Mouse (Mus musculus) intestine, postnatal 0 days (tissue): ENCODE data around the gene Spire2. TPM values are rescaled to one million over a fixed set of nuclear protein-coding genes. Genes with fewer than 3 reads are reported as not detected.

ENCODE experiments used
- ATAC-seq: fragments of 200-750 bp; cut with Nextera tagmentation; 2 replicates; pipeline ENCODE4 v1.8.0; 2017; ENCODE audit warnings: mild to moderate bottlenecking, moderate TSS enrichment, moderate library complexity
- H3K27ac ChIP-seq: fragments of 300-500 bp; sonication (generic); 2 replicates; pipeline ENCODE4 v1.5.1; 2014; ENCODE audit warnings: mild to moderate bottlenecking, low read depth, low read length, moderate library complexity
- H3K27me3 ChIP-seq: fragments of 300-500 bp; sonication (generic); replicated peaks from 2 replicates; pipeline ENCODE4 v1.6.1; 2014; ENCODE audit warnings: low read length, mixed read lengths; ENCODE audit not compliant: control insufficient read depth, insufficient read depth
- H3K36me3 ChIP-seq: fragments of 300-500 bp; sonication (generic); 2 replicates; pipeline ENCODE4 v1.6.1; 2014; ENCODE audit warnings: mild to moderate bottlenecking, moderate library complexity; ENCODE audit not compliant: control insufficient read depth, insufficient read depth
- H3K4me1 ChIP-seq: fragments of 300-500 bp; sonication (generic); replicated peaks from 2 replicates; pipeline ENCODE4 v1.6.1; 2014; ENCODE audit warnings: antibody characterized with exemption, low read length, mixed read lengths; ENCODE audit not compliant: control insufficient read depth, insufficient read depth
- H3K4me2 ChIP-seq: fragments of 300-500 bp; sonication (generic); replicated peaks from 2 replicates; pipeline ENCODE4 v1.6.1; 2014; ENCODE audit warnings: low read depth, mild to moderate bottlenecking, moderate library complexity
- H3K4me3 ChIP-seq: fragments of 300-500 bp; sonication (generic); 2 replicates; pipeline ENCODE4 v1.5.1; 2014; ENCODE audit warnings: low read depth, low read length
- H3K9ac ChIP-seq: fragments of 300-500 bp; sonication (generic); 2 replicates; pipeline ENCODE4 v1.6.1; 2014; ENCODE audit warnings: mild to moderate bottlenecking, low read depth, low read length
- H3K9me3 ChIP-seq: fragments of 300-500 bp; sonication (generic); 2 replicates; pipeline ENCODE4 v1.6.1; 2016; ENCODE audit warnings: mixed run types; ENCODE audit not compliant: control insufficient read depth
- CTCF ChIP-seq: sonication (generic); IDR thresholded peaks from 2 replicates; pipeline ENCODE4 v1.5.1; 2016; ENCODE audit warnings: low read depth, mild to moderate bottlenecking, control low read depth, antibody characterized with exemption, moderate library complexity
- WGBS: fragments of 180-500 bp; shearing (Covaris S2); extraction: QIAGEN DNeasy Blood & Tissue Kit; methylation state at CpG from one replicate; pipeline ENCODE4 v1.1.7; 2014; 5-methylcytosine and 5-hydroxymethylcytosine counted together
- polyA plus RNA-seq: library from polyadenylated mRNA; unstranded; fragments of >200 nt; fragmentation: Nextera tagmentation; extraction: Ambion mirVana; gene quantifications from 2 replicates; pipeline ENCODE4 v1.2.1, GENCODE M21; 2015

Gene Spire2
- polyA plus RNA-seq, 1 experiment from 2014 or later = 2.5 TPM

GRCm38 (mm10) chr8:123408586-123409544 is 76.4 kb downstream of the Spire2 start:
- H3K27me3 ChIP-seq = peaks cover 47% of the 10 kb centered on the region
- no peaks in the 10 kb centered on the region for H3K9me3 ChIP-seq
- no peak overlapping the region for H3K9ac ChIP-seq
- H3K4me3 ChIP-seq = no peak overlapping the region
- WGBS = 69% methylated on average over 9 of the region's 9 CpGs
- H3K27ac ChIP-seq = no peak overlapping the region
- H3K4me2 ChIP-seq = no peak overlapping the region
- no peaks in the 10 kb centered on the region; the same call in 1 of the 2 replicates for H3K36me3 ChIP-seq
- no peak for TF ChIP-seq CTCF
- no peaks in the 10 kb centered on the region for H3K4me1 ChIP-seq
- no peak for ATAC-seq

GRCm38 (mm10) chr8:123410049-123410587 is 77.6 kb downstream of the Spire2 start:
- Histone ChIP-seq H3K27me3 (peaks cover 47% of the 10 kb centered on the region), H3K9me3 (no peaks in the 10 kb centered on the region), H3K9ac (no peak overlapping the region), H3K4me3 (no peak overlapping the region), H3K4me1 (no peaks in the 10 kb centered on the region), H3K4me2 (no peak overlapping the region), H3K36me3 (no peaks in the 10 kb centered on the region), H3K27ac (no peak overlapping the region)
- no peak for ATAC-seq
- WGBS = 72% methylated on average over 8 of the region's 8 CpGs
- TF ChIP-seq CTCF = no peak

GRCm38 (mm10) chr8:123410788-123411187 is 78.3 kb downstream of the Spire2 start:
- H3K9me3 ChIP-seq = no peaks in the 10 kb centered on the region
- H3K4me2 ChIP-seq = no peak overlapping the region
- H3K36me3 ChIP-seq = no peaks in the 10 kb centered on the region
- H3K4me3 ChIP-seq = 0 out of 2 replicates have a peak overlapping the region, but pooled peaks have one; percentile 23
- no peak overlapping the region for H3K9ac ChIP-seq
- no peak overlapping the region for H3K27ac ChIP-seq
- no peak for TF ChIP-seq CTCF
- 15% methylated on average over 11 of the region's 11 CpGs for WGBS
- no peak for ATAC-seq
- no peaks in the 10 kb centered on the region for H3K4me1 ChIP-seq
- peaks cover 47% of the 10 kb centered on the region for H3K27me3 ChIP-seq

- Histone ChIP-seq H3K9me3 (no peaks in the 10 kb centered on the region), H3K4me2 (peak within 1 kb of the TSS; percentile 47; the same call in 1 of the 2 replicates), H3K36me3 (no peaks in the 10 kb centered on the region), H3K27ac (no peak within 1 kb of the TSS), H3K9ac (no peak within 1 kb of the TSS), H3K4me1 (no peaks in the 10 kb centered on the region), H3K4me3 (peak within 1 kb of the TSS; percentile 23), H3K27me3 (peaks cover 47% of the 10 kb centered on the region)
- 0 out of 2 replicates have a peak, but pooled peaks have one; percentile 1 for TF ChIP-seq CTCF
- under 1% methylated on average over 29 of the region's 29 CpGs for WGBS
- ATAC-seq = peak; percentile 37
Observed at GRCm38 (mm10) chr8:123411246-123411645, 78.7 kb downstream of the Spire2 start, which contains the start of gene Tubb3. Gene Tubb3 (plus strand): TSS chr8:123411424.

- H3K9me3 ChIP-seq = no peaks in the 10 kb centered on the region
- ATAC-seq = no peak
- TF ChIP-seq CTCF = no peak
- peak overlapping the region; percentile 47; the same call in 1 of the 2 replicates for H3K4me2 ChIP-seq
- H3K27me3 ChIP-seq = peaks cover 47% of the 10 kb centered on the region
- no peaks in the 10 kb centered on the region for H3K36me3 ChIP-seq
- 14% methylated on average over 16 of the region's 16 CpGs for WGBS
- no peak overlapping the region for H3K27ac ChIP-seq
- no peak overlapping the region for H3K9ac ChIP-seq
- H3K4me3 ChIP-seq = peak overlapping the region; percentile 23
- no peaks in the 10 kb centered on the region for H3K4me1 ChIP-seq
Observed at GRCm38 (mm10) chr8:123411781-123412327, 79.3 kb downstream of the Spire2 start.

- Histone ChIP-seq H3K4me3 (no peak overlapping the region), H3K27me3 (peaks cover 47% of the 10 kb centered on the region), H3K36me3 (no peaks in the 10 kb centered on the region), H3K4me1 (no peaks in the 10 kb centered on the region), H3K9ac (no peak overlapping the region), H3K27ac (no peak overlapping the region), H3K4me2 (no peak overlapping the region), H3K9me3 (no peaks in the 10 kb centered on the region)
- 6% methylated on average over 12 of the region's 12 CpGs for WGBS
- no peak for ATAC-seq
- TF ChIP-seq CTCF = no peak
Observed at GRCm38 (mm10) chr8:123412560-123413170, 80.2 kb downstream of the Spire2 start.
